Mouse (Mus musculus): ENCODE measurements around the gene Cyp2j12. TPM values are rescaled to one million over a fixed set of nuclear protein-coding genes. Genes with fewer than 3 reads are reported as not detected.
"Not testable (repeated sequence)": the region's sequence is repeated elsewhere in the genome, so short reads cannot be mapped to it uniquely, and the experiment has no call there.

Cyp2j12 gene
- polyA plus RNA-seq (2015; fragmentation: Nextera tagmentation; extraction: Ambion mirVana) = not detected in 2 replicates

DNA sequence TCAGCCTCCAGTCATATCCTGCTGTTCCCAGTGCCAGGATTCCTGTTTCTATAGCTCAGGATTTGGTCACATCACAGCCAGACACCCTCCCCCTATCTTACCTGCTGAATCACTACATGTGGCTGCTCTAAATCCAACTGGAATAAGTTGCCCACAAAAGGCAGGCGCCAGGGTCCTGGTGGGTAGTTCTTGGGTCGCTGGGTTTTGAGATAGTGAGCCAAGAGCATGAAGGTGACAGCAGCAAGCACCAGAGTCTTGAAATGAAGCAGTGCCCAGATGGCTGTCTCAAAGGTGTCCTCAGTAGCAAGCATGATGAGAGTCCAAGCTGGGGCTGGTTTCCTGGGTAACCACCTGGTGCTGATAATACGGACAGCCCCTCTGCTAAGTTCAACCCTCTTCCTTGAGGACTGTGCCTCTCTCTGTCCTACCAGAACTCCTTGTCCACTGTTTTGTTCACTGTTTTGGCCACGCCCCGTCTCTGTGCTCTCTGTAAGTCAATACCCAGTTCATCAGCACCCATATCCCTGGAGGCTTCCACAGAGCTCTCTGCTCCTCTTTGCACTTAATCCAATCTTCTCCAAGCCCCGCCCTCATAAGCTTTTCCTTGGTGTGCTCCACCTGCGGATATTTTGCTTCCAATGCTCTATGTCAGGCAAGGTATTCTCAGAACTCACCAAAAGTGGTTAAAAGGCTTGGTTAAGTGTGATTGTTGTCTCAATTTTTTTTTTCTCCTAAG lies at the start of gene Cyp2j12:
Cyp2j12 (minus strand) TSS at position 421 of the 736 bp plus-strand sequence.
- no peak for ATAC-seq (ENCODE audit: low FRiP score)
- no peaks in the 10 kb centered on the region for H3K36me3 ChIP-seq
- WGBS = 80% methylated on average over 7 of the region's 7 CpGs
- no peaks in the 10 kb centered on the region for H3K9me3 ChIP-seq (replicated peaks)
- no peak within 1 kb of the TSS for H3K27ac ChIP-seq (replicated peaks)
- H3K9ac ChIP-seq (replicated peaks) = no peak within 1 kb of the TSS
- H3K4me3 ChIP-seq (replicated peaks) = no peak within 1 kb of the TSS
- H3K4me1 ChIP-seq = no peaks in the 10 kb centered on the region
- H3K27me3 ChIP-seq (replicated peaks) = no peaks in the 10 kb centered on the region
- no peak within 1 kb of the TSS for H3K4me2 ChIP-seq

GRCm38 (mm10) chr4:96189321-96189720 lies 48.4 kb upstream of the Cyp2j12 start:
- H3K4me1 ChIP-seq; H3K4me2 ChIP-seq; H3K36me3 ChIP-seq; H3K9ac ChIP-seq (replicated peaks); H3K4me3 ChIP-seq (replicated peaks); H3K9me3 ChIP-seq (replicated peaks); H3K27ac ChIP-seq (replicated peaks); H3K27me3 ChIP-seq (replicated peaks); ATAC-seq (ENCODE audit: low FRiP score): not testable (repeated sequence)
- 93% methylated on average over 5 of the region's 5 CpGs for WGBS

DNA sequence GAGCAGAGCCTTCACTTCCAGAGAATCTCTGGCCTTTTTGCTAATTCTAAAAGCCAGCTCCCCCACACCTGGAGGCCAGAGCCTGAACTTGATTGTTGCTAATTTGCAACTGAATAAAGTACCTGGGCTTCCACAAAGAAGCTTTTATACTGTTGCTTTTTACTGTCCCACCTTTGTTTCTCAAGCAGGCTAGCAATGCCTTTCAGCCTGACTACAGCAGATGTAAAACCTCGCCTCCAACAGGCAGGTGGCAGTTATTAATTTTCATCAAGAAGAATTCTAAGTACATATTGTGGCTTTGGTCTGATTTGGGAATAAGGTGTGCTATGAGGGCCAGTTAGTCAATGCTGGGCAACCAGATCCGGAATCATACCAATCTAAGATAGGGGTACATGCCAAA lies 47.7 kb upstream of the Cyp2j12 start:
- H3K9me3 ChIP-seq (replicated peaks); H3K27me3 ChIP-seq (replicated peaks); H3K9ac ChIP-seq (replicated peaks); H3K4me1 ChIP-seq; H3K4me3 ChIP-seq (replicated peaks); H3K27ac ChIP-seq (replicated peaks); H3K4me2 ChIP-seq; ATAC-seq (ENCODE audit: low FRiP score); H3K36me3 ChIP-seq: not testable (repeated sequence)
- 90% methylated on average over 2 of the region's 2 CpGs for WGBS

- H3K4me3 ChIP-seq (replicated peaks); H3K36me3 ChIP-seq; H3K4me1 ChIP-seq; H3K27me3 ChIP-seq (replicated peaks); H3K27ac ChIP-seq (replicated peaks); H3K9me3 ChIP-seq (replicated peaks); H3K4me2 ChIP-seq; H3K9ac ChIP-seq (replicated peaks); ATAC-seq (ENCODE audit: low FRiP score): not testable (repeated sequence)
- 89% methylated on average over 2 of the region's 2 CpGs for WGBS
These were observed 47.2 kb upstream of the Cyp2j12 start for GRCm38 (mm10) chr4:96188146-96188545.

- 88% methylated on average over 2 of the region's 2 CpGs for WGBS
- not testable (repeated sequence) for H3K4me2 ChIP-seq
These were observed 43.8 kb upstream of the Cyp2j12 start for GRCm38 (mm10) chr4:96184716-96185115.

DNA sequence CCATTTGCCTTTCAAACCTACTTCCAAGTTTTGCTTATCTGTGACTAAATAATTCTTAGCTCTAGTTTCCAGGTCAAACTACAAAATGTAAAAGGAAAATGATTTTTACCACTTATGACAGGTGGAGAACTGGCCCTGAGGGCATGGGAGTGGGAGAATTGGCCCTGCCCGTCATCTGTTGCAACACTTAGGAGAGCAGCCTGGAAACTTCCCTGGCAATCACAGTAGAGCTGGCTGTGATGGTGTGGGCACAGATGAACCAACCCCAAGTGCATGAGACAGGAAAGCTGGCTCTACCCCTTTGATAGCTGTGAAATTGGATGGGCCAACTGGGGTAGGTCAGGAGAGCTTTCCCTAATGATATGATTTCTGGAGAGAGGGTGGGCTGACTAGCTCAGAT lies 21.9 kb upstream of the Cyp2j12 start:
- no peaks in the 10 kb centered on the region for H3K4me1 ChIP-seq
- H3K9me3 ChIP-seq (replicated peaks) = no peaks in the 10 kb centered on the region
- no peak for ATAC-seq (ENCODE audit: low FRiP score)
- H3K4me2 ChIP-seq = no peak overlapping the region
- H3K27me3 ChIP-seq (replicated peaks) = no peaks in the 10 kb centered on the region
- no peaks in the 10 kb centered on the region for H3K36me3 ChIP-seq
- no peak overlapping the region for H3K27ac ChIP-seq (replicated peaks)
- H3K9ac ChIP-seq (replicated peaks) = no peak overlapping the region
- H3K4me3 ChIP-seq (replicated peaks) = no peak overlapping the region
- WGBS = 86% methylated on average over 1 of the region's 1 CpGs

More at GRCm38 (mm10) chr4:96184716-96185115, 43.8 kb upstream of the Cyp2j12 start:
- not testable (repeated sequence) for H3K4me3 ChIP-seq (replicated peaks); H3K9ac ChIP-seq (replicated peaks); H3K36me3 ChIP-seq; ATAC-seq (ENCODE audit: low FRiP score); H3K27ac ChIP-seq (replicated peaks); H3K9me3 ChIP-seq (replicated peaks); H3K27me3 ChIP-seq (replicated peaks); H3K4me1 ChIP-seq

GRCm38 (mm10) chr4:96161575-96161974 lies 20.6 kb upstream of the Cyp2j12 start:
- no peaks in the 10 kb centered on the region for H3K4me1 ChIP-seq
- WGBS = 85% methylated on average over 1 of the region's 1 CpGs
- H3K9me3 ChIP-seq (replicated peaks) = no peaks in the 10 kb centered on the region
- H3K4me3 ChIP-seq (replicated peaks) = no peak overlapping the region
- H3K9ac ChIP-seq (replicated peaks) = no peak overlapping the region
- no peak overlapping the region for H3K27ac ChIP-seq (replicated peaks)
- no peaks in the 10 kb centered on the region for H3K36me3 ChIP-seq
- no peaks in the 10 kb centered on the region for H3K27me3 ChIP-seq (replicated peaks)
- H3K4me2 ChIP-seq = no peak overlapping the region
- ATAC-seq (ENCODE audit: low FRiP score) = no peak

- H3K4me1 ChIP-seq = no peaks in the 10 kb centered on the region
- no peak overlapping the region for H3K9ac ChIP-seq (replicated peaks)
- no peak overlapping the region for H3K4me3 ChIP-seq (replicated peaks)
- H3K36me3 ChIP-seq = no peaks in the 10 kb centered on the region
- H3K27me3 ChIP-seq (replicated peaks) = no peaks in the 10 kb centered on the region
- ATAC-seq (ENCODE audit: low FRiP score) = no peak
- 97% methylated on average over 1 of the region's 1 CpGs for WGBS
- no peak overlapping the region for H3K4me2 ChIP-seq
- H3K9me3 ChIP-seq (replicated peaks) = no peaks in the 10 kb centered on the region
- H3K27ac ChIP-seq (replicated peaks) = no peak overlapping the region
These were observed 1.7 kb downstream of the Cyp2j12 start for GRCm38 (mm10) chr4:96139226-96139625.

- no peaks in the 10 kb centered on the region for H3K36me3 ChIP-seq
- no peak overlapping the region for H3K27ac ChIP-seq (replicated peaks)
- H3K27me3 ChIP-seq (replicated peaks) = no peaks in the 10 kb centered on the region
- no peaks in the 10 kb centered on the region for H3K4me1 ChIP-seq
- H3K4me3 ChIP-seq (replicated peaks) = no peak overlapping the region
- no peak overlapping the region for H3K9ac ChIP-seq (replicated peaks)
- no peaks in the 10 kb centered on the region for H3K9me3 ChIP-seq (replicated peaks)
- no peak for ATAC-seq (ENCODE audit: low FRiP score)
- 87% methylated on average over 3 of the region's 3 CpGs for WGBS
- no peak overlapping the region for H3K4me2 ChIP-seq
These were observed 6.7 kb downstream of the Cyp2j12 start for GRCm38 (mm10) chr4:96134246-96134645.

- H3K27ac ChIP-seq (replicated peaks) = no peak overlapping the region
- H3K4me3 ChIP-seq (replicated peaks) = no peak overlapping the region
- WGBS = 68% methylated on average over 2 of the region's 2 CpGs
- ATAC-seq (ENCODE audit: low FRiP score) = no peak
- H3K27me3 ChIP-seq (replicated peaks) = no peaks in the 10 kb centered on the region
- no peaks in the 10 kb centered on the region for H3K4me1 ChIP-seq
- no peak overlapping the region for H3K4me2 ChIP-seq
- H3K9ac ChIP-seq (replicated peaks) = no peak overlapping the region
- H3K9me3 ChIP-seq (replicated peaks) = no peaks in the 10 kb centered on the region
- no peaks in the 10 kb centered on the region for H3K36me3 ChIP-seq
These were observed 44.1 kb downstream of the Cyp2j12 start for GRCm38 (mm10) chr4:96096841-96097240.

DNA sequence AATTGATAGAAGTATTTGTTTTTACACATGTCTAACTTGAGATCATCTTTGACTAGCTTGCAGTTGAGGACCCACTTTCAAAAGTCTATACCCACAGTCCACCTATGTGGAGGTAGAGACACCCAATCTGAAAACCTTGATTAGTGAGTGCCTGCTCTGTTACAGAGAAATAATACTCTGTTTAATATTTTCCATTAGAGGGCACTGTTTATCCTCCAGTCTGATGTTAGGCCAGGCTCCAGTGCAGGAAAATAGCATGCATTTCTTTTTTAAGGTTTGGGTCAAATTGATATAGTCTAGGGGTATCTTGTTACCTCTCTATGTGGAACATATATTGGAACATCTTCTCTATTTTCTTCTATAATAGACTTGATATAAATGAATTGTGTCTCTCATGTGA lies 49.1 kb downstream of the Cyp2j12 start:
- Histone ChIP-seq H3K4me3 (replicated peaks) (no peak overlapping the region), H3K9me3 (replicated peaks) (no peaks in the 10 kb centered on the region), H3K9ac (replicated peaks) (no peak overlapping the region), H3K4me1 (no peaks in the 10 kb centered on the region), H3K36me3 (no peaks in the 10 kb centered on the region), H3K27me3 (replicated peaks) (no peaks in the 10 kb centered on the region), H3K27ac (replicated peaks) (no peak overlapping the region), H3K4me2 (no peak overlapping the region)
- no peak for ATAC-seq (ENCODE audit: low FRiP score)

DNA sequence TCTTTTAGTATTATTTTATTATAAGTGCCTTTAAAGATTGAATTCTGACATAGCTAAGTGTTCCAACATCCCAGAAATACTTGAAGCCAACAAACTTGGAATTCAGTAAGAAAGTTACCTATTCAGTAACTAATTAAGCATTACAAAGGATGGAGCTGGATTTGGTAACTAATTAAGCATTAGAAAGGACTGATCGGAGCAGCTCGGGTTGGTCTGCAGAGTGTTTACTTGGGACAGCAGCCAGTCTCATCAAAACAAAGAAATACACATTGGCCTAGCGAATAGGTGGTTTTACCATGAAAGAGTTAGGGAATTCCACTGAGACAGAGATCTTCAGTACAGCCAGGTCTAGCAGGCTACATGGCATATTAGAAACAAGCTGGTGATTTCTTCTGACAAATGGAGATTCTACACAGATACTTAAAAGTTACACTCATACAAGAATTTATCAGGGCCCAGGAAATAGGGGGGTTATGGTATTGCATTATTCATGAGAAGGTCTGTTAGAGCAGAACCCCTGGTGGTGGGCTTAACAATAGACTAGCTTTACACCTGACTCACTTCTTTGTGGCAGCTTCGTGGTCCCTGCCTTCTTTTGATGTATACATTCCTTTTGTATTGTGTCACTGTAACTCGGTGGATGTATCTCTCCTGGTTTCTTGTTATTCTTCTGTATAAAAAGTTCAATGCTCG lies 51.5 kb downstream of the Cyp2j12 start:
- not testable (repeated sequence) for H3K4me2 ChIP-seq; H3K27me3 ChIP-seq (replicated peaks); H3K9ac ChIP-seq (replicated peaks); H3K9me3 ChIP-seq (replicated peaks); H3K36me3 ChIP-seq; H3K4me1 ChIP-seq; H3K4me3 ChIP-seq (replicated peaks); H3K27ac ChIP-seq (replicated peaks); ATAC-seq (ENCODE audit: low FRiP score)
- WGBS = 44% methylated on average over 6 of the region's 6 CpGs

All from neural tube, embryonic 15.5 days (tissue).